Mouse (Mus musculus) retina, embryonic 14.5 days (tissue): Measurements from ENCODE around the gene Oxsr1.
"Not testable (repeated sequence)": the region's sequence is repeated elsewhere in the genome, so short reads cannot be mapped to it uniquely, and the experiment has no call there.

Source experiments
- DNase-seq: peaks from one replicate; pipeline ENCODE4 v3.0.0-alpha.2; 2015; ENCODE audit warnings: low spot score

The Oxsr1 gene

GRCm38 (mm10) chr9:119322289-119323259, at the start of gene Oxsr1:
TSS of gene Oxsr1 (minus strand) at chr9:119322427.
- peak; percentile 99 for DNase-seq

GRCm38 (mm10) chr9:119371251-119371650, 49.0 kb upstream of the Oxsr1 start:
- no peak for DNase-seq

GRCm38 (mm10) chr9:119370770-119371169, 48.5 kb upstream of the Oxsr1 start:
- not testable (repeated sequence) for DNase-seq

- DNase-seq = no peak
These were observed 46.1 kb upstream of the Oxsr1 start for GRCm38 (mm10) chr9:119368367-119368766.

GRCm38 (mm10) chr9:119365284-119365683, 43.1 kb upstream of the Oxsr1 start, which contains the start of gene Slc22a14:
TSS of gene Slc22a14 (minus strand) at chr9:119365553.
- DNase-seq = no peak

GRCm38 (mm10) chr9:119363229-119363628, 41.0 kb upstream of the Oxsr1 start:
- DNase-seq = no peak

- DNase-seq = no peak
These were observed 39.2 kb upstream of the Oxsr1 start for GRCm38 (mm10) chr9:119361416-119361815.

GRCm38 (mm10) chr9:119358058-119358429, 35.8 kb upstream of the Oxsr1 start:
- no peak for DNase-seq

- DNase-seq = peak; percentile 95
These were observed 35.3 kb upstream of the Oxsr1 start, which contains the start of gene Xylb for GRCm38 (mm10) chr9:119357331-119358057. TSS of gene Xylb (plus strand) at chr9:119357381.

- DNase-seq = no peak
These were observed 33.7 kb upstream of the Oxsr1 start for GRCm38 (mm10) chr9:119355943-119356342.

- no peak for DNase-seq
These were observed 31.7 kb upstream of the Oxsr1 start for GRCm38 (mm10) chr9:119353926-119354325.

- peak; percentile 86 for DNase-seq
These were observed 29.8 kb upstream of the Oxsr1 start for GRCm38 (mm10) chr9:119352060-119352459.

- no peak for DNase-seq
These were observed 28.9 kb upstream of the Oxsr1 start for GRCm38 (mm10) chr9:119350947-119351705.

- DNase-seq = no peak
These were observed 28.3 kb upstream of the Oxsr1 start for GRCm38 (mm10) chr9:119350531-119350930.

GRCm38 (mm10) chr9:119346376-119346775, 24.1 kb upstream of the Oxsr1 start:
- no peak for DNase-seq

GRCm38 (mm10) chr9:119342728-119343127, 20.5 kb upstream of the Oxsr1 start:
- DNase-seq = no peak

GRCm38 (mm10) chr9:119340909-119341816, 18.9 kb upstream of the Oxsr1 start, which contains the start of gene Myd88:
TSS of gene Myd88 (minus strand) at chr9:119341411.
- peak; percentile 88 for DNase-seq

- no peak for DNase-seq
These were observed 18.0 kb upstream of the Oxsr1 start for GRCm38 (mm10) chr9:119340212-119340580.

- DNase-seq = peak; percentile 64
These were observed 17.5 kb upstream of the Oxsr1 start, which contains the start of gene Acaa1a for GRCm38 (mm10) chr9:119339558-119340211. TSS of gene Acaa1a (plus strand) at chr9:119339676.

- no peak for DNase-seq
These were observed 16.9 kb upstream of the Oxsr1 start for GRCm38 (mm10) chr9:119339106-119339505.
